Mouse (Mus musculus) ES-Bruce4 (cell line): ENCODE measurements around the gene Zdbf2. TPM values are rescaled to one million over a fixed set of nuclear protein-coding genes. Genes with fewer than 3 reads are reported as not detected.

Source experiments
- H3K27ac ChIP-seq: 2 replicates; pipeline ENCODE4 v1.5.1; 2012; ENCODE audit warnings: low read length, inconsistent platforms; ENCODE audit not compliant: insufficient read depth
- H3K27me3 ChIP-seq: 2 replicates; pipeline ENCODE4 v1.6.1; 2012; ENCODE audit warnings: mild to moderate bottlenecking, low read length, inconsistent platforms; ENCODE audit not compliant: control insufficient read depth, poor library complexity, insufficient read depth, severe bottlenecking
- H3K36me3 ChIP-seq: 2 replicates; pipeline ENCODE4 v1.6.1; 2012; ENCODE audit warnings: inconsistent platforms, mild to moderate bottlenecking, low read length, moderate library complexity; ENCODE audit not compliant: control insufficient read depth, poor library complexity, insufficient read depth, severe bottlenecking
- H3K4me1 ChIP-seq: one replicate; pipeline ENCODE4 v1.8.1; 2011; ENCODE audit warnings: low read length; ENCODE audit not compliant: control insufficient read depth, insufficient read depth
- H3K4me3 ChIP-seq: 2 replicates; pipeline ENCODE4 v1.5.1; 2011; ENCODE audit warnings: low read depth, mild to moderate bottlenecking, low read length
- H3K9ac ChIP-seq: 2 replicates; pipeline ENCODE4 v1.6.1; 2012; ENCODE audit warnings: low read depth, mild to moderate bottlenecking, inconsistent platforms; ENCODE audit not compliant: poor library complexity, severe bottlenecking
- H3K9me3 ChIP-seq: replicated peaks from 2 replicates; pipeline ENCODE4 v1.6.1; 2012; ENCODE audit warnings: mild to moderate bottlenecking, low read length, inconsistent platforms; ENCODE audit not compliant: control insufficient read depth, poor library complexity, insufficient read depth, severe bottlenecking
- CTCF ChIP-seq: IDR thresholded peaks from one replicate; pipeline ENCODE4 v1.8.1; 2011; ENCODE audit warnings: low read depth, low read length
- EP300 ChIP-seq: IDR thresholded peaks from 2 replicates; pipeline ENCODE4 v1.6.1; 2011; ENCODE audit warnings: low read depth, low read length; ENCODE audit not compliant: insufficient read depth
- POLR2A ChIP-seq: IDR thresholded peaks from one replicate; pipeline ENCODE4 v1.8.1; 2011; ENCODE audit warnings: low read length; ENCODE audit not compliant: insufficient read depth
- polyA plus RNA-seq: library from polyadenylated mRNA; stranded (reverse); fragments of >200 nt; gene quantifications from 2 replicates; pipeline ENCODE4 v1.2.4, GENCODE M21; 2011; ENCODE audit warnings: low read depth; ENCODE audit not compliant: missing spikeins, insufficient read depth, insufficient read length

Gene Zdbf2
- polyA plus RNA-seq = 35.7 and 38.2 TPM in 2 replicates

GRCm38 (mm10) chr1:63272741-63273338 is at the start of gene Zdbf2:
Gene Zdbf2 (plus strand): TSS chr1:63273265.
- Histone ChIP-seq H3K36me3 (no peaks in the 10 kb centered on the region), H3K4me1 (no peaks in the 10 kb centered on the region), H3K27ac (no peak within 1 kb of the TSS), H3K9ac (peak within 1 kb of the TSS; percentile 87), H3K27me3 (no peaks in the 10 kb centered on the region), H3K4me3 (peak within 1 kb of the TSS; percentile 70), H3K9me3 (no peaks in the 10 kb centered on the region)
- TF ChIP-seq POLR2A (no peak), CTCF (no peak), EP300 (no peak)

GRCm38 (mm10) chr1:63225009-63225408 is 48.1 kb upstream of the Zdbf2 start:
- no peak overlapping the region for H3K27ac ChIP-seq
- no peak for TF ChIP-seq CTCF
- TF ChIP-seq POLR2A = no peak
- TF ChIP-seq EP300 = no peak

DNA sequence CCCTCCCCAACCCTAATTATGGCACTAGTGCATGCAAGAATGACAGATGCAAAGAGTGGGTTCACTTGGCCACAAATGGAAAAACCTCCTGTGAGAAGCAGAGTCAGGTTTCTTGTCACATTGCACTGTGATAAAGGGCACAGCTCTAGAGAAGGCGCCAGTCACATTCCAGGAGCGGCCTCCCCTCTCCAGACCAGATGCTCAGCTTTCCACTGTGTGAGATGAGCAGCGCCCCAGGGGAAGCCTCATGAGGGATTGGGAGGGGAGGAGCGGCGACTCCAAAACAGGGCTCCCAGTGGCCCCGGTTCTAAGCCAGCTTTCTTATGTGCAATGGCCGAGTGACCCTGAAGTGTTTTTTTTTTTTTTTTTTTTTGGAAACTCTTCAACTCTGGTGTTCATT is 47.2 kb upstream of the Zdbf2 start:
- no peak overlapping the region for H3K27ac ChIP-seq
- H3K27me3 ChIP-seq = no peaks in the 10 kb centered on the region
- peaks cover 5% of the 10 kb centered on the region; the same call in 1 of the 2 replicates for H3K36me3 ChIP-seq
- no peak overlapping the region for H3K9ac ChIP-seq
- no peaks in the 10 kb centered on the region for H3K9me3 ChIP-seq
- TF ChIP-seq CTCF = no peak
- no peak for TF ChIP-seq POLR2A
- no peak for TF ChIP-seq EP300
- no peaks in the 10 kb centered on the region for H3K4me1 ChIP-seq
- no peak overlapping the region for H3K4me3 ChIP-seq

More at GRCm38 (mm10) chr1:63225009-63225408, 48.1 kb upstream of the Zdbf2 start:
- H3K27me3 ChIP-seq = no peaks in the 10 kb centered on the region
- peaks cover 5% of the 10 kb centered on the region; the same call in 1 of the 2 replicates for H3K36me3 ChIP-seq
- no peak overlapping the region for H3K9ac ChIP-seq
- no peaks in the 10 kb centered on the region for H3K9me3 ChIP-seq
- H3K4me1 ChIP-seq = no peaks in the 10 kb centered on the region
- H3K4me3 ChIP-seq = no peak overlapping the region

GRCm38 (mm10) chr1:63227241-63227640 is 45.8 kb upstream of the Zdbf2 start:
- Histone ChIP-seq H3K9me3 (no peaks in the 10 kb centered on the region), H3K9ac (no peak overlapping the region), H3K27me3 (no peaks in the 10 kb centered on the region), H3K36me3 (peaks cover 3% of the 10 kb centered on the region; the same call in 1 of the 2 replicates), H3K27ac (no peak overlapping the region), H3K4me1 (no peaks in the 10 kb centered on the region), H3K4me3 (no peak overlapping the region)
- TF ChIP-seq CTCF (no peak), POLR2A (no peak), EP300 (no peak)

- TF ChIP-seq EP300 = no peak
- TF ChIP-seq POLR2A = no peak
- TF ChIP-seq CTCF = no peak
- H3K9ac ChIP-seq = no peak overlapping the region
- H3K27me3 ChIP-seq = no peaks in the 10 kb centered on the region
- no peaks in the 10 kb centered on the region for H3K4me1 ChIP-seq
- no peaks in the 10 kb centered on the region; the same call in 1 of the 2 replicates for H3K36me3 ChIP-seq
- H3K4me3 ChIP-seq = no peak overlapping the region
- no peaks in the 10 kb centered on the region for H3K9me3 ChIP-seq
- no peak overlapping the region for H3K27ac ChIP-seq
These were observed 35.7 kb upstream of the Zdbf2 start for GRCm38 (mm10) chr1:63237371-63237770.

- Histone ChIP-seq H3K4me3 (no peak overlapping the region), H3K27ac (no peak overlapping the region), H3K9ac (no peak overlapping the region), H3K4me1 (no peaks in the 10 kb centered on the region), H3K27me3 (no peaks in the 10 kb centered on the region), H3K9me3 (no peaks in the 10 kb centered on the region), H3K36me3 (no peaks in the 10 kb centered on the region; the same call in 1 of the 2 replicates)
- TF ChIP-seq CTCF = no peak
- TF ChIP-seq EP300 = no peak
- TF ChIP-seq POLR2A = no peak
These were observed 33.8 kb upstream of the Zdbf2 start for GRCm38 (mm10) chr1:63239305-63239704.
